Comparison of ENCODE assay signal across 15 mouse cellular contexts in genomic region chr17:45794926-45795325, GRCm38 (mm10).
"Had no signal": no experiment of that assay in that cellular context is flagged by ENCODE, and none has a peak within 500 bp of the region (broad histone marks: within the 10 kb centered on the region; RNA-seq: fewer than 3 reads in every experiment).

No protein-coding gene starts in this region.

- H3K4me3 ChIP-seq: lung, embryonic 15.5 days; megakaryocyte, embryonic 14.5 days; midbrain, embryonic 13.5 days; midbrain, embryonic 15.5 days; neural tube, embryonic 12.5 days; stomach, embryonic 15.5 days had no signal

- H3K4me1 ChIP-seq: midbrain, embryonic 15.5 days; neural tube, embryonic 12.5 days had no signal

- H3K27ac ChIP-seq: lung, embryonic 15.5 days; macrophage; midbrain, embryonic 13.5 days; midbrain, embryonic 15.5 days; neural tube, embryonic 12.5 days; stomach, embryonic 15.5 days; stomach, postnatal 0 days had no signal

- DNase-seq: liver, postnatal 0 days; lung, adult 2 months; lung, postnatal 14 days; lung, postnatal 36 days; right cerebral cortex, postnatal 14 days; thymus, adult 2 months; thymus, postnatal 36 days had no signal
